Mouse (Mus musculus) lung, embryonic 15.5 days (tissue): ENCODE results near the gene Gja5. TPM values are rescaled to one million over a fixed set of nuclear protein-coding genes. Genes with fewer than 3 reads are reported as not detected.
"Not testable (repeated sequence)": the region's sequence is repeated elsewhere in the genome, so short reads cannot be mapped to it uniquely, and the experiment has no call there.

Experiments used
- ATAC-seq: fragments of 200-750 bp; cut with Nextera tagmentation; 2 replicates; pipeline ENCODE4 v1.8.0; 2017; ENCODE audit warnings: moderate number of reproducible peaks, borderline replicate concordance; ENCODE audit not compliant: low FRiP score, low TSS enrichment; ENCODE audit errors: extremely low read depth
- H3K27ac ChIP-seq: fragments of 300-500 bp; sonication (generic); 2 replicates; pipeline ENCODE4 v1.5.1; 2015; ENCODE audit warnings: moderate library complexity, mild to moderate bottlenecking, inconsistent platforms
- H3K27me3 ChIP-seq: fragments of 300-500 bp; sonication (generic); 2 replicates; pipeline ENCODE4 v1.6.1; 2015; ENCODE audit warnings: inconsistent platforms
- H3K36me3 ChIP-seq: fragments of 300-500 bp; sonication (generic); 2 replicates; pipeline ENCODE4 v1.6.1; 2015; ENCODE audit warnings: inconsistent platforms
- H3K4me1 ChIP-seq: fragments of 300-500 bp; sonication (generic); 2 replicates; pipeline ENCODE4 v1.6.1; 2015; ENCODE audit warnings: inconsistent platforms
- H3K4me2 ChIP-seq: fragments of 300-500 bp; sonication (generic); 2 replicates; pipeline ENCODE4 v1.6.1; 2015; ENCODE audit warnings: inconsistent platforms, mild to moderate bottlenecking, moderate library complexity
- H3K4me3 ChIP-seq: fragments of 300-500 bp; sonication (generic); 2 replicates; pipeline ENCODE4 v1.5.1; 2015; ENCODE audit warnings: mild to moderate bottlenecking, inconsistent platforms
- H3K9ac ChIP-seq: fragments of 300-500 bp; sonication (generic); 2 replicates; pipeline ENCODE4 v1.6.1; 2015; ENCODE audit warnings: inconsistent platforms
- H3K9me3 ChIP-seq: fragments of 300-500 bp; sonication (generic); 2 replicates; pipeline ENCODE4 v1.6.1; 2016; ENCODE audit warnings: inconsistent platforms
- WGBS: fragments of 180-500 bp; shearing (Covaris S2); methylation state at CpG from one replicate; pipeline ENCODE4 v1.1.7; 2015; 5-methylcytosine and 5-hydroxymethylcytosine counted together
- polyA plus RNA-seq: library from polyadenylated mRNA; unstranded; fragments of >200 nt; fragmentation: Nextera tagmentation; extraction: Ambion mirVana; gene quantifications from 2 replicates; pipeline ENCODE4 v1.2.1, GENCODE M21; 2015

The Gja5 gene
- polyA plus RNA-seq, 1 experiment from 2014 or later = 25.6 TPM

DNA sequence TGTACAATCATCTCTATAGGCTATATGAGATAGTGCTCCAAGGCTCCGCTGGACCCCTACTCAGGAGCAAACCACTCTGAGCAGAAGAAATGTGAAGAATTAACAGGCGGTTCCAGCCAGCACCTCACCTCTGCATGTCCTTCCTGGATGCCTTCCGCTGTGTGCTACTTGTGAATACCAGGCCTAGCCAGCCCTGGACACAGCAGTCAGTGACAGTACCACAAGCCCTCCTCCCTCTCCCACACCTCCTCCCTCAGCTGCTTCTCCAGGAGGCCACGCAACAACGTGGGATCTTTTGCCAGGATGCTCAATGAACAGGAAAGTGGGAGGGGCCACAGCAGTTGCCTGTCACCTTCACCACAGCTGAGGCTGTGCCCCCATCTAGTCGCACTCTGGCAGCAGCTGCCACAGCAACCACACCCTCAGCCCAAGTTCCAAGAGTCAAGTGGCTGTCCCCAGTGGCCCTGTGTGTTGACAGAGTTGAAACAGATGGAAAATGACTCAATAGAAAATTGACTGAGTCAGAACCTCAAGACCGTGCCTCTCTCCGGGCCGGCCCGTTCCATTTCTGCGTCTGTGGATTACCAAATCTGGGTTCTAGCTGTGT lies 171.4 kb downstream of the Gja5 start:
- H3K4me1 ChIP-seq, H3K27me3 ChIP-seq, H3K27ac ChIP-seq, H3K9ac ChIP-seq, H3K9me3 ChIP-seq, H3K36me3 ChIP-seq, H3K4me3 ChIP-seq: not testable (repeated sequence)
- ATAC-seq = peak; percentile 89
- H3K4me2 ChIP-seq = peak overlapping the region; percentile 45; the same call in 1 of the 2 replicates
- 4% methylated on average over 2 of the region's 11 CpGs for WGBS

DNA sequence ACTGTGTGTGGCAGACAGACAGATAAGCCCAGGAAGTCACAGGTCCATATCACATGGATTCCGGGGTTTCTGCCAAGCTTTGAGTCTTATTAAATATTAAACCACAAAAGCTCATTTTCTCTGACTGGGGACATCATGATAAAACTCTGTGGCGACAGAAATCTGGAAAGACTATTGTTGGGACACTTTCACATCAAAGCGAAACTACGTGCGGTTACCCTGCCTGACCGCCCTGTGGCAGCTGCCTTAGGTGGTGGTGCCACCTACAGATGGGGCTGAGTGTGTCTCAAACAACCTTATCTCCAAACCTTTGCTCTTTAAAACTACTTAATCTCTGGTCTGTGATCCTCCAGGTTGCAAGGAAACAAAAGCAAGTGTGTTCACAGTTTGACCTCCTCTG lies 171.9 kb downstream of the Gja5 start:
- peak overlapping the region; percentile 45 for H3K4me2 ChIP-seq
- H3K27me3 ChIP-seq = no peaks in the 10 kb centered on the region
- H3K4me3 ChIP-seq = peak overlapping the region; percentile 24; the same call in 1 of the 2 replicates
- H3K4me1 ChIP-seq = peaks cover 9% of the 10 kb centered on the region
- WGBS = 11% methylated on average over 6 of the region's 6 CpGs
- no peaks in the 10 kb centered on the region for H3K9me3 ChIP-seq
- peak; percentile 62 for ATAC-seq
- H3K9ac ChIP-seq = no peak overlapping the region
- no peak overlapping the region for H3K27ac ChIP-seq
- H3K36me3 ChIP-seq = no peaks in the 10 kb centered on the region

DNA sequence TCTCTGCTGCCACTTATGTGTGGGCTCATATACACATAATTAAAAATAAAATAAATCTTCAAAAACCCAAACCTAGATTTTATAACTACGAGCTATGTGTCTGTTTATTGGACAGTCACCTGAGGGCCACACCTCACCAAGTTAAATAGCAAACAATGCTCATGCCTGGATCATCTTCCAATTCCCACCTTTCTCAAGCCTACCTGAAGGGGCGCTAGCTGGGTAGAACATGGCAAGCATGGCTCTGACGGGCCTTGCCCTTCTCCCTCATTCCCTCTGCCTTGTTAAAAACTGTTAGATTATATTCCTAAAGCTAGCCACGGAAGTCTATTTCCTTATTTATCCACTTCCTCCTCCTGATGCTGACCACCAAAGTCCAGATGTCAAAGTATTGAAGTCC lies 173.9 kb downstream of the Gja5 start:
- Histone ChIP-seq H3K27ac (no peak overlapping the region), H3K9me3 (no peaks in the 10 kb centered on the region), H3K4me1 (peaks cover 9% of the 10 kb centered on the region), H3K36me3 (no peaks in the 10 kb centered on the region), H3K27me3 (no peaks in the 10 kb centered on the region), H3K9ac (no peak overlapping the region), H3K4me3 (no peak overlapping the region), H3K4me2 (no peak overlapping the region)
- WGBS = 36% methylated on average over 4 of the region's 4 CpGs
- ATAC-seq = no peak

DNA sequence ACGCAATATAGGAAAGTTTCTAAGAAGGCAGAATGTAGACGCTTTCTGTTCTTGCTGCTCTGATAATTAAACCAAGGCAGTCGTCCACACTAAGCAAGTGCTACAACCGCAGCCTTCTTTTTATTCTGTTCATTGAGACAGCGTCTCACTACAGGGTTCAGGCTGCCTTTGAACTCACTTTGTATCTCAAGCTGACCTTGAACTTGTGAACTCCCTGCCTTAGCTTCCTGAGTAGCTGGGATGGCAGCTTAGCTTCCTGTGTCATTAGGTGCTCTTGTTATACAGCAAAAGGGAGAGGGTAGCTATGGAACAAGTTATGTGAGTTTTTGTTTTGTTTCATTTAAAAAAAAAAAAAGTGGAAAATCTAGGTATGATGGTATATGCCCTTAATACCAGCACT lies 177.7 kb downstream of the Gja5 start:
- Histone ChIP-seq H3K4me2 (no peak overlapping the region), H3K36me3 (no peaks in the 10 kb centered on the region), H3K9ac (no peak overlapping the region), H3K27ac (no peak overlapping the region), H3K27me3 (no peaks in the 10 kb centered on the region), H3K9me3 (no peaks in the 10 kb centered on the region), H3K4me3 (no peak overlapping the region), H3K4me1 (peaks cover 2% of the 10 kb centered on the region; the same call in 1 of the 2 replicates)
- 89% methylated on average over 5 of the region's 5 CpGs for WGBS
- no peak for ATAC-seq

DNA sequence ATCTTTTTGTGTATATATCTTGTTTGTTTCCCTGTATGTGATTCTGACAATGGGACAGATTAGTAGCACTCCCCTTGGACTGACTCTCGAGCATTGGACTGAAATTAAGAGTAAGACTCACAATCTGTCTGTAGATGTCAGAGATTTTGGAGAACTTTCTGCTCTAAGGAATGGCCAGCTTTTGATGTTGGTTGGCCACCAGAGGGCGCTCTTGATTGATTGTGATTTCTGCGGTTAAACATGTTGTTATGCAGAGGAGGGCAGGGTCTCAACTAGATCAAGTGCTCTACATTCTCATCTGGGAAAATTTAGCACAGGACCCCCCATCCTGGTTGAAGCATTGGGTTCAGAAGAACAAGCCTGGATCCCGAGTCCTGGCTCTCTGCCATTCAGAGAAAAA lies 182.8 kb downstream of the Gja5 start:
- Histone ChIP-seq H3K4me1 (no peaks in the 10 kb centered on the region), H3K36me3 (no peaks in the 10 kb centered on the region), H3K9ac (no peak overlapping the region), H3K4me2 (no peak overlapping the region), H3K4me3 (no peak overlapping the region), H3K9me3 (no peaks in the 10 kb centered on the region), H3K27ac (no peak overlapping the region), H3K27me3 (no peaks in the 10 kb centered on the region)
- no peak for ATAC-seq
- WGBS = 65% methylated on average over 4 of the region's 4 CpGs

DNA sequence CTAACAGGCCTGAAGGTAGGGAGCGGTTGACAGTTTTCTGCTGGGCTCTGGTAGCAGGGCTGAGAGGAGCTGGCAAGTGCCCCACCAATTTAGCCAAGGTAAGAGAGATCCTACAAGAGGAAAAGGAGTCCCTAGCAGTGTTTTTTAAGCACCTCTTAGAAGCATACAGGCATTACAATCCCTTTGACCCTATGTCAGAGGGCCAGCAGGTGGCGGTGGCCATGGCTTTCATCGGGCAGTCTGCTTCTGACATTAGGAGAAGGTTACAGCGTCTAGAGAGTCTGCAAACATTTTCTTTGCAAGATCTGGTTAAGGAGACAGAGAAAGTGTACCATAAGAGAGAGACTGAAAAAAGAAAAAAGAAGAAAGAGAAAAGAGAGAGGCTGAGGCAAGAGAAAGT lies 183.8 kb downstream of the Gja5 start:
- H3K9ac ChIP-seq, H3K4me1 ChIP-seq, ATAC-seq, H3K4me3 ChIP-seq, H3K4me2 ChIP-seq, H3K9me3 ChIP-seq, H3K27ac ChIP-seq, H3K27me3 ChIP-seq, H3K36me3 ChIP-seq: not testable (repeated sequence)
- WGBS = 84% methylated on average over 4 of the region's 4 CpGs

DNA sequence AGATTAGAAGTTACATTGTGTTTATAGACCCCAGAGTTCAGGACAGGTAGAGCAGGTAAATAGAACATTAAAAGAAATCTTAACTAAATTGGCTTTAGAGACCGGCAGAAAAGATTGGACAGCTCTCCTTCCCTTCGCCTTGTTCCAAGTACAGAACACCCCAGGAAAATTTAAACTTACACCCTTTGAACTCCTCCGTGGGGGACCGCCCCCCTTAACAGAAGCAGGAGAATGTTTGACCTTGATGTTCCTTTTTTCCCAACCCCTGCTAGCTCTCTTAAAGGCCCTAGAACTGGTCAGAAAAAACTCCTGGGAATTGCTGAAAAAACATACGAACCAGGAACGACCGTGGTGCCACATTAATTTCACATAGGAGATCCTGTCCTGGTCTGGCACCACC lies 187.5 kb downstream of the Gja5 start:
- not testable (repeated sequence) for H3K4me2 ChIP-seq, H3K27me3 ChIP-seq, H3K4me3 ChIP-seq, H3K9me3 ChIP-seq, ATAC-seq, H3K4me1 ChIP-seq, H3K9ac ChIP-seq, H3K27ac ChIP-seq, H3K36me3 ChIP-seq
- WGBS = 76% methylated on average over 7 of the region's 7 CpGs

DNA sequence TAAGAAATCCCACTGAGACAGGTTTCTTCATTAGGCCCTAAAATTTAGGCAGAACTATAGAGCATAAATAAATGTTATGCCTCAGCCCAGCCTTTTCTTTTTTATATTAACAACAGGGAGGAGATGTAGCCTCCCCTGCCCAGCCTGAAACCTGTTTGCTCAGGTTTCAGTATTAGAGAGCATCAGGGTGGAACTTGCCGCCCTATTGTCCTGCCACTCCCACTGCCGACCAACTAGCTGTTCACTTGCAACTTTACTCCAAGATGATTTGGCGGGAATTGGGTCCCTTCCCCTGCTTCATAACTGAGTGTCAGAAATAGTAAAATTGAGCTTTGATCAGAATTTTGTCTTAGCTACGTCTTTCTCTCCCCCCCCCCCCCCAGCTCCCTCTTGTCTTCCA lies 192.2 kb downstream of the Gja5 start:
- H3K4me2 ChIP-seq, H3K27ac ChIP-seq, H3K27me3 ChIP-seq, H3K4me3 ChIP-seq, ATAC-seq, H3K4me1 ChIP-seq, H3K36me3 ChIP-seq, H3K9ac ChIP-seq, H3K9me3 ChIP-seq: not testable (repeated sequence)
- 67% methylated on average over 4 of the region's 4 CpGs for WGBS

DNA sequence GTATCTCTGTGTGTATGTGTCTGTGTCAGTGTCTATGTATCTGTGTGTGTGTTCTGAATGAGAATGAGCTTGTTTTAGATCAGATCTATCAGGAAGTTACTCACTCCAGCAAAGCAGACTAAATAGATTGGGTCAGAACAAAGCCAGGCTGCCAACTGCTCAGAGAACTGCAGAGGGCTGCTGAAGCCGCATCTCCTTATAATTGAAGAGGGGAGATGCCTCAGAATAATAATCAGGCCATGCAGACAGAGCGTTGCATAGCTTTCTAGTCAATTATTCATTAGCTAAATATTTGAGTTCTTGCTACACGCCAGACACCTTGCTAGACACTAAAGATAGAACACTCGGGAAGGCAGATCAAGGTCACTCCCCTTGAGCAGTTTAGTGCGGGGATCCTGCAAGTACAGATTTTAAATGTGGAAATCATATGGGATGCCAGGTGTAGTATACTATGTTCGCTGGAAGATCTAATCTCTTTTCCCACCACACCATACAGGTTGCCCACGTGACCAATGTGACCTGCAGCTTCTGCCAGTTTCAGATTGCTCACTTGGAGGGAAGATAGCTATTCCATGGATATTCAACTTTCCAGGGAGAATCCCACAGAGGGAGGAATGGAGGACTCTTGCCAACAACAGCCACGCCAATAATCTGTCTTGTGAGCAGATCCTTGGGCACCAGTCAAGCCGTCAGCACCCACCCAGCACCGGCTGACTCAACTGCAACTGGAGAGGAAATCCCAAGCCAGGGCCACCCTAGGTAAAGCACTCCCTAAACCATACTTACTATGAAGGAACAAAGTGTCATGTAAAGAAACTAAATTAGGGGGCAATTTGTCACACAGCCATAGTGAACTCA lies 196.5 kb downstream of the Gja5 start:
- Histone ChIP-seq H3K27ac (no peak overlapping the region), H3K9ac (no peak overlapping the region), H3K9me3 (no peaks in the 10 kb centered on the region), H3K36me3 (no peaks in the 10 kb centered on the region), H3K4me3 (no peak overlapping the region), H3K4me1 (no peaks in the 10 kb centered on the region), H3K4me2 (no peak overlapping the region), H3K27me3 (no peaks in the 10 kb centered on the region)
- 58% methylated on average over 10 of the region's 10 CpGs for WGBS
- ATAC-seq = no peak; the same call in 1 of the 2 replicates

DNA sequence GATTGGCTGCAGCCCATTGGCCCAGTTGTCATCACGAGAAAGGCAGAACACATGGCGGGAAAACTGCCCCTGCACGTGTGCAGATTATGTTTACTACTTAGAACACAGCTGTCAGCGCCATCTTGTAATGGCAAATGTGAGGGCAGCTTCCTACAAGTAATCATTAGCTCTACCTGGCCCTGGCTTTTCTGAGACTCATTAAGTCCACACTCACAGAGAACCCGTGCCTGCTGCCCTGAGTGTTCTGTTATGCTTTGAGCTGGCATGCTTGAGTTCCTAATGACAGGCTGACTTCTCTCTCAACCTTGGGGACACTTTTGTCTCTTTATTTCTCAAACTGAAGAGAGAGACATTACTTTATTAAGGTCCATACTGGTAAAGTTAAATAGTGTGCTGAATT lies 199.5 kb downstream of the Gja5 start:
- H3K4me2 ChIP-seq, H3K4me3 ChIP-seq, H3K9ac ChIP-seq, H3K9me3 ChIP-seq, ATAC-seq, H3K27me3 ChIP-seq, H3K27ac ChIP-seq, H3K36me3 ChIP-seq, H3K4me1 ChIP-seq: not testable (repeated sequence)
- 72% methylated on average over 5 of the region's 5 CpGs for WGBS

DNA sequence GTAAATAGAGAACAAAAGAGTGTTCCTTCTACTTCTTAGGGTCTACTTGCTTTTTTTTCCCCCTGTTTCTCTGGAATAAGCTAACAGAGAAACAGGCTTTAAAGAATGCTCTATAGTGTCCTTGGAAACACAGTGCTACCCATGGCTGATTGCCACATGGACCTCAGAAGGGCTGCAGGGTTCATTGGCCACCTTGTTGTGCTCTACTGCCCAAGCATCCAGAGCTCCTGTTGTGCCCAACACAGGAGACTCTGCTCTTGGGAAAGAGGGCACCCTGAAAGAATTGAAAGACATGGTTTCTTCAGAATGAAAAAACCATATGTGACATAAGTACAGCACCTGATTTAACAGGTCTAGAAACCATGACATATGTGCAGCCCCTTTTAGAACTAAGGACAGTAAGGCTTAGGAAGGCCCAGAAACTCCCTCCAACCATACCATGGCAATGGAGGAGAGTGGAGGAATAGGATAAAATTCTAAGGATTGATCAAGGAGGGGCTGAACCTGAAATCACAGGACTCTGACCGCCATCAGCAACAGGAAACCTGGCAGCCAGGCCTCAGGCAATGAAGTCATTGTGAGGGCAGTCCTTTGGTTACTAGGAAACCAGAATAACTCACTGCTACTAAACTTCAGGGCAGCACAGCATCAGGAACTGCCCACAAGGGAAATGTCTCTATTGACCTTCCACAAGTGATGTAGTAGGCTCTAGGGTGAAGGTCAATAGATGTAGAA lies 200.4 kb downstream of the Gja5 start:
- Histone ChIP-seq H3K9me3 (no peaks in the 10 kb centered on the region), H3K27ac (no peak overlapping the region), H3K27me3 (no peaks in the 10 kb centered on the region), H3K4me2 (no peak overlapping the region), H3K36me3 (no peaks in the 10 kb centered on the region), H3K9ac (no peak overlapping the region), H3K4me3 (no peak overlapping the region), H3K4me1 (no peaks in the 10 kb centered on the region)
- ATAC-seq = no peak
- 79% methylated on average over 1 of the region's 1 CpGs for WGBS

DNA sequence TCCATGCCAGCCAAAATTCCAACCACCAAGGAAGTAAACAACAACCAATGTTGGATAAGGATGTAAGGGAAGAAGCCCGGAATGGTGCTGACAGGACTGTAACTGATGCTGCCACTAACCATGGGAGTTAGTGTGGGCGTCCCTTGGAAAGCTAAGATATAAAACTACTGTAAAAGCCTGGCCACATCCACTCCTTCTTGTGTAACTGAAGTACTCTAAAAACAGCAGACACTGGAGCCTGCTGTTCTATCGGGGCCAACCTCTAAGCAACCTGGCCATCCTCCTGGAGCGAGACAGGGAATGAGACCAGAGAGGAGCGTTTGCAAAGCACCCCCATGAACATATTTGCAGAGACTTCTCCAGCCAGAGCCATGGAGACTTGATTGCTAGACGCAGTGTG lies 213.0 kb downstream of the Gja5 start:
- no peak for ATAC-seq
- H3K9me3 ChIP-seq = no peaks in the 10 kb centered on the region
- H3K4me1 ChIP-seq = no peaks in the 10 kb centered on the region
- H3K27ac ChIP-seq = no peak overlapping the region
- H3K27me3 ChIP-seq = no peaks in the 10 kb centered on the region
- no peaks in the 10 kb centered on the region for H3K36me3 ChIP-seq
- H3K9ac ChIP-seq = no peak overlapping the region
- 83% methylated on average over 6 of the region's 6 CpGs for WGBS
- no peak overlapping the region for H3K4me2 ChIP-seq
- H3K4me3 ChIP-seq = no peak overlapping the region
